Mouse (Mus musculus) heart, postnatal 25 days (tissue): ENCODE results near the gene Leo1. TPM values are rescaled to one million over a fixed set of nuclear protein-coding genes. Genes with fewer than 3 reads are reported as not detected.

Source experiments
- total RNA-seq, 2 experiments: library from RNA; stranded (reverse); gene quantifications; 2 replicates each; pipeline ENCODE4 v1.2.3; 2021

Gene Leo1
- total RNA-seq, 2 experiments from 2014 or later = 12.0 to 20.6 TPM

Other genes with a start within 250 kb of the Leo1 start
- gene Myo5c, start 209.5 kb upstream of the Leo1 start, total RNA-seq = 1 to 10 TPM; 5.6 to 7.1 TPM
- 10 to 100 TPM; 25.0 to 26.5 TPM for gene Gnb5, start 135.2 kb upstream of the Leo1 start, total RNA-seq
- gene Bcl2l10, start 93.8 kb upstream of the Leo1 start, total RNA-seq = not detected
- 10 to 100 TPM; 30.9 to 31.0 TPM for gene Mapk6, start 31.5 kb upstream of the Leo1 start, total RNA-seq
- 10 to 100 TPM; 62.9 to 74.0 TPM for gene Tmod3, start 118.1 kb downstream of the Leo1 start, total RNA-seq
- 1 to 10 TPM; 4.6 to 5.3 TPM for gene Tmod2, start 169.8 kb downstream of the Leo1 start, total RNA-seq
- 1 to 10 TPM; 7.3 to 8.4 TPM for gene Lysmd2, start 184.2 kb downstream of the Leo1 start, total RNA-seq
- under 1 TPM; 0.22 to 0.34 TPM for gene Scg3, start 242.5 kb downstream of the Leo1 start, total RNA-seq